Mouse (Mus musculus) right cerebral cortex, postnatal 4 days (tissue): ENCODE measurements at regions not wholly inside any gene's neighbourhood (a gene's known extent, or its start where the extent isn't known, plus 50 kb on each side); places are given as distances from the start of the nearest gene placed in this dataset.
A peak's percentile ranks its signal among the peaks of the same experiment; 100 is the strongest.

Source experiments
- DNase-seq: peaks from one replicate; pipeline ENCODE4 v3.0.0-alpha.2; 2022

DNA sequence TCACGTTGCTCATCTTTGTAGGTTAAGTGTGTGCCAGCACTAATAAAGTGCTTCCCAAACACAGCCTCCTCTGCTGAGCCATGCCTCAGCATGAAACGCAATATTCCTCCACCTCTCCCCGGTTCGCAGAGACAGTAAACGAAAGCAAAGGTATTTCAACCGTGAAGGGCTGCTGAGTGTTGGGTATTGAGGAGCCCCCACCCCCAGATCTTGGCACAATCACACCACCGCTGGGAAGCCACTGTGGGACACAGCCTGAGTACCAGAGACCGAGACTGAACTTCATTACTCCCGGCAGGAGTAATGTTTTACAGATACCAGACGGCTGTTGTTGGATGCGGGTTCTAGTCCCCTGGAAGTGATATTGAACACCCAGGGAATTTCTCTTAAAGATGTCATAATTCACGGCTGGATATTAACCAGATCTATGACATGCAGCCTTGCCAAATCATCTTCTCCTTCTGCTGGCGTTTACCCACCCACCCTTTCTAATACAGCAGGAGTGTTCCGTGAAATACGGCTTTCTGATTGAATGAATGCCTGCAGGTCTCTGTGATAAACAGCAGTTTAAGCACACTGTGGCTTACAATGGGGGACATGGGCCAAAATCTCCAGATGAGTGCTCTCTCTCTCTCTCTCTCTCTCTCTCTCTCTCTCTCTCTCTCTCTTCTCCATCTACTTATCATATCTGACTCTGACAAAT is 328.9 kb downstream of the Pax1 start:
- no peak for DNase-seq

DNA sequence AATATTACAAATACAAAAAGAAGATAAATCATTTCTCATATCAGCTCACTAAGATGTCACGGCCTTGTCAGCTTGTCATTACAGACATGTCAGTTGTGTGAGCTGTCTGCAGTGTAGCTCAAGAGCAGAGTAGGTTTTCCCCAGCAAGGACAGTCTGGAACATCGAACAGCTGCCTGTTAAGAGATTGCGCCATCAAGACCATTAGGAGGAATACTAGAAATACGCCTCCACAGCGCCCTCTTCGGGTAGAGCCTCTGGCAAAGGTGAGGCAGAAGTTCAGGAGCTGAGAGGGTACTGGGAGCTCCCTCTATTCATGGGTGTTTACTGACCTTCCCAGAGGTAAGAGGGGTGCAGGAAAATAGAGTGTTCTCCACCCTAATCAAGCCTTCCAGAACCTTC is 327.0 kb downstream of the Pax1 start:
- peak; percentile 45 for DNase-seq

DNA sequence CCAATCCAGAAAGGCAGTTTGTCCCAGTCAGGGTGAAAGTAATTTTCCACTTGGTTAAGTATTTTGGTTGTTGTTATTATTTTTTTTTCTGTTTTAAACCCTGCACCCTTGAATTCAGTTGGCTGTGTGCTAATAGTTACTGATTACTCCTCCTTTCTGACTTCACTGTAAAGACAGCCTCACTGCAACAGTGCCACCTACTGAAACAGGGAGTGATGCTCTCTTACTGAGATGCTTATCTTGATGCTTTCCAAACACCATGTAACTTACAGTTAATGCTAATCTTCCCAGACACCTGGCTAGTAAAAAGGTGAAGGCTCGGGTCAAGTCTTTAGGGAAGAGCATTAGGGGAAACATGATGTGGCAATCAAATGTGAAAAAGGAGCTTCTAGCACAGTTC is 294.9 kb downstream of the Pax1 start:
- peak; percentile 9 for DNase-seq

DNA sequence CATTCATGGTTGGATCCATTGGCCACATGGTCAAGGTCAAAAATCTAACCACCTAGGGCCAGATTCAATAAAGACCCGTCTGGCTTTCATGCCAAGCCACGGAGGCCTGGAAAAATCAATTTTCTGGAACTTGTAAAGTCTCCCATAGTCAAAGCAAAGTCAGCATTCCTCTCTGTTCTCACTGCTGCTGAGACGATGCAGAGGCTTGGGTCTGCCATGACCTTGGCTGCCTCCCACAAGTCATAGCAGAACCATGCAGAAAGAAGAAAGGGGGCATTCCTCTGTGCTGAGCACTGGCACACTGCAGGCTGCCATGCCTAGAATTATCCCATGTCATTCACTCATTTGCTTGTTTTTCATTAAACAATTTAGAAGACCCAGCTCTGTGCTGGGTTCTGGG is 288.5 kb downstream of the Pax1 start:
- DNase-seq, result no peak

DNA sequence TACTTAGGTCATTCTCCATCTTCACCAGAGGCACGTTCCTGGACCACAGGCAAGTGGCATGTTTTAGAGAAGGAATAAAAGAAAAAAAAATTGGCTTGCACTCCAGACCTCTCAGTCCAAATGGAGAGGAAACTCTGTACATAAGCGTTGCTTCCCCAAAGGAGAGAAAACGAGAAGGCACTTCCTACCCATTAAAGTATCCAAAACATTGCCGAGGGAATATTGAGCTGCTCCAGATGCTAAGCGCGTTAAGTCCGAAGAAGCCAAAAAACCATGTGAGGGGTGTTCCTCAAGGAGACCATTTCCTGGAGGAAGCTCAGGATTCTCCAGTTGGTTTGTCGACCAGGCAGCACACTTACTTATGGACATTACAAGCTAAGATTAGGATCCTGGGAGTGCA is 286.2 kb downstream of the Pax1 start:
- no peak for DNase-seq

DNA sequence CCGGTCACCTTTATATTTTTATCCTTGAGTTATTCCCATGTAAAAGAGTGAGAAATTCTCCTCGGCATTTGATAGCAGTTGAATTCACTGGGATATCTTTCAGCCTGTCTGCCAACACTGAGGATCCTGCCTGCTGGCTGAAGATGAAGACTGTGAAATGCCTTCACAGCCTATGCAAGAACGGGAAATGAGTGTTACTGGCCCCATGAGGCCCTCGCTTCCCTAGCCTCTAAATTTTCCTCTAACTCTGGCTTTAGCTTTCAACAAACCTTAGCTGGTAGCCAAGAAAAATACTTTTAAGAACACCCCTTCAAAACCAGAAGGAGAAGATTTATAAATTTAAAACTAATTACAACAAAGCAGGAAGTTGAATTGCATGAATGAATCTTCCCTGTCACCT is 285.8 kb downstream of the Pax1 start:
- no peak for DNase-seq

DNA sequence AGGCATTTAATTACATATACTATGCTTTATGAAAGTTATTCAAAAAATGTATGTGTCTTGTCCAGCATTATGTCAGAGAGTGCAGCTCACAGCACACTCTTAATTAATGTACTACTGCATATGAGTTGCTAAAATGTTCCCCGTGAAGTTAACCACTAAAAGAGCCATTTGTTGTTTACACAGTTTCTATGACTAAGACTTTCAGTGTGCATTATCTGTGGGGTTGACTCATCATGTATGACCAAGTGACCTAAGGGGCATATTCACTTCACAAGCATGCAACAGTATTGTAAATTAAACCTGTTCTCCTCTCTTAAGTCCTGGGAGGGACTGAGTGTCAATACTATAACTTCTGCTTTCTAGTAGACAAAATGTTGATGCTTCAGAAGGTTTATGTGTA is 276.2 kb downstream of the Pax1 start:
- no peak for DNase-seq

DNA sequence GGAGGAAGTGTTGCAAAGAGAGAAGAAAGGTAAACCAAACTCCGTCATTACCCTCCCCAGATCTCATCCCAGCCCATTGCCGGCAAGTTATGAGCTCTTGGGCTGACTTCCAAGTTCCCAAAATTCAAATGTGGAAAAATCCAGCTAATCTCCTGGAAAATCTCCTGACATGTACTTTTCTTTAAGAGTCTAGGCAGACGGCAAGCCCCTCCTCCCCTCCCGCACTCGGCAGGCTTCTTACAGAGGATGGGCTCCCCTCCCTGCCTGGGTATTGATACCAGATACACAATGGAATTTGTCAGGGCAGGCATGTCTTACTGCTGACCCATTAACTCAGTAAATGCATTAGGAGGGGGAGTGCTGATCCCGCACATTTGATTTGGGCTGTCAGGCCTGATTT is 271.0 kb downstream of the Pax1 start:
- DNase-seq, result no peak

DNA sequence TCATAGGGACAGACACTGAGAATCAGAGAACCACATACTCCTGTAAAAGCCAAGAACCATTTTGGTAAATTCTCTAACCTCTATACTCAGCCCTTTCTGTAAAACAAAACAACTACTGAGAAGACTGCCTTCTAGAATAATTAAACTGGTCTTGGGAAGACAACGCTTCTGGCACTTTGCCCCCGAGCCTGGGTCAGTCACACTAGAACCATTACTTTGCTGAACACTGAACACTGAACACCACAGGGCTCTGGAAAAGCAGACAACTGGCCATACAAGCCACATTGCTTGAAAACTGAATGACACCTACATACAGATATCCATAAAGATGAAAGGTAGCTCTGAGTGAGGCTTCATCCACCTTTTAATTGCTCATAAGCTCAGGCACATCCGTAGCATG is 268.0 kb downstream of the Pax1 start:
- no peak for DNase-seq

DNA sequence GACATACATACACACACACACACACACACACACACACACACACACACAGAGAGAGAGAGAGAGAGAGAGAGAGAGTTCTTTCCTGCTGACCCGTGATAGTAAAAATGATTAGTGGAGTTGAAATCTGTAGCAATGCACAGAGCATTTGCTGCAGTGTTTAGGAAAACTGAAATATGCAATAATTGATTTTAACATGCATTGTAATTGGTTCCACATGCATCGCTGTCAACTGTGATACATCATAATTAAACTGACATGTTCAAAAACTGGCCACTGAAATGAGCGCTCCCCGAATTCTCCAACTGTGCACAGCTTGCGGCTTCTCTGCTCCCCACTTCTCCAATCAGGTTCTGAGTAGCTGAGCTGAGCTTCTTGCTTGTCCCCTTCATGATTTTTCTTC is 265.4 kb downstream of the Pax1 start:
- DNase-seq, result no peak

DNA sequence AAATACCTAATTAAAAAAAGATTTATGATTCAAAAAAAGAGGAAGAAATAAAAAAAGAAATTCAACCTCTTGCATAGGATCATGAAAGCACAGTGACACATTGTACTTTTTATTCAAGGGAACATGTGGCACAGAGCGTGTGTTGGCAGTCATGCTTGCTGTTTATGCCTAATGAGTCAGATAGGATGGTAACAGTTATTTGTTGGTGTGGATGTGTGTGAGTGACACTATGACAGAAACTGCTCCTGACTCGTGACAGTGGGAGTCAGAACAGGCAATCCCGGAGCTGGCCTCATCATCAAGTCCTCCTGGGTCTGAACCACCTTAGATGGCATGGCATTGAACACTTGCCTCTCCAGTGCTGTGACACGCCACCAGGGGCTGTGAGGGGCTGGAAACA is 261.4 kb downstream of the Pax1 start:
- DNase-seq, result no peak

DNA sequence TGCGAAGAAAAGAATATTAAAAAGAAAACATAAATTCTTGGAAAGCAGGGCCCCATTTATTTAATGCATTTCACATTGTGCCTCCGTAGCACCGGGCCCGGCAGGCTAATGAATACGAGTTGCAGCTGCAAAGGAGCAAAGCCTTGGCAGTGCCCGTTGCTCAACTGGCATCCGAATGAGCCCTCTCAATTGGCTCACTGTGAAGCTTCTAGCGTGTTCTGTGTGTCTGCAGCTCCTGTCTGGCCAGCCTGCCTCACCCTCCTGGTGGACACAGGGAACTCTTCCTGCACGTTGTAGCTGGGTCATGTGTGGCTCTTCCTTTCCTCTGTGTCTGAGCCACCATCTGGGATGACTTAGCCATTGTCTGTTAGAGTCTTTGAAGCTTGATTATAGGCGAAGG is 256.1 kb downstream of the Pax1 start:
- peak; percentile 35 for DNase-seq

DNA sequence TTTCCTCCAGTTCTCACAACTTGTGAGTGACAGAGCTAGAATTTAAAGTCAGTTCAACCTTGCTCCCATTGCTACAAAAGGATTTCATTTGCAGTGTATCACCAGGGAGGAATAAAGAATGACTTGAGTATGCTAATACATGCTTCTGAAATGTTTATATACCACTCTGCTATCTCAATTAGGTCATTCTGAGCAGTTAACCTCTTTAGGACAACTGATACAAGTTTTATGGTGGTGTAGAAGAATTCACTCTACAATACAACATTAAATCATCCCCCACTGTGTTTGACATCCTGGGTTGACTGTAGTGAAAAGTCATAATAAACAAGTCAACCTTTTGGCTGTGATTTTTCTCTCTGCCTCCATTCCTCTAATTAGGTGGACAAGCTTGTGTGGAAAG is 248.6 kb downstream of the Pax1 start:
- DNase-seq, result no peak

DNA sequence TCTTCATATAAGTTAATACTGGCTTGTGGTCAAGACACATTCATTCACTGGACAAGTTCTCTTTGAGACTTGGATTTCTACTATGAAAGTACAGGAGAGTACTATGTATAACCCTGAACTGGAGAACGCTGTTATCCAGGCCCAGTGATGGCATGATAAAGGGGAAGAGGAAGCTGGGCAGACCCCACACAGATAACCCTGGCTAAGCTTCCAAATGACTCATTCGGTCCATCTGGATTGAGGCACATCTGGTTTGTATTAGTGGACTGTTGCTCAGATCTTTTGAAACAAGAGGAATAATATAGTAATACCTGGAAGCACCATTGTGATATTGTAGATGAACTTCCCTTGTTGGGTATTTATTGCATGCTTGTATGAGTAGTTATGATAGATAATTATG is 239.9 kb downstream of the Pax1 start:
- no peak for DNase-seq

DNA sequence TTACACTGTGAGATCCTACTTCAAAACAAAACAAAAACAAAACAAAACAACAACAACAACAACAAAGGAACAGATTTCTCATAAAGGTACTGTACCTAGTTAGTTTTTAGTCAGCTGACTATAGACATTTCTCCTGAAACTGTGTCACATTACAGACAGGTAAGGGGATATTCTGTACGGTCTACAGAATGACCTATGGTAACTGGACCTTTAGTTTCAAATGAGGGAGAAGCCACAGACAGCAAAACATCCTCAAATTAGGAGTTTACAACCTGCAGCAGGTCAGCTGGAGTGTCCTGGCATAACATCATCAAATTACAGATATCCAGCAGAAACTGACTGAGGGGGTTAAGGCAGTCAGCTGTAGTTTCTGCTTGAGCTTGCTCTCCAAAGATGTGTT is 210.7 kb downstream of the Pax1 start:
- no peak for DNase-seq

DNA sequence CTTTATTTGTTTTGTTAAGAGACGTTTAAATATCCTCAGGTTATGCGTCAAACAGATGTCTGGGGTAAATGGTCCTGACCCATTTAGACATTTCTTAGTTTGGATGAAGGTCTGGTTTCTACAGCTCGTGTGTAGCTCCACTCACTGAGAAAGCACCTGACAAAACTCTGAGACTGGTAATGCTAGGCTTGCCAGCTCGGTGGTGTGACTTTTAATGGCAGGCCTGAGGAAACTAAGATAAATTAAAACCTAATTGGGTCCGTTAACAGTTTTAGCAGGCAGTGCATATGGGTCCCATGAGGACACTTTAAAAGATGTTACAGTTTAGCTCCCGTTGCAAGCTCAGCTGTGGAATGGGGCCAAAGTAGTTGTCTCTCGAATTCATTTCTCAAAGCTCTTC is 199.5 kb downstream of the Pax1 start:
- DNase-seq, result no peak

DNA sequence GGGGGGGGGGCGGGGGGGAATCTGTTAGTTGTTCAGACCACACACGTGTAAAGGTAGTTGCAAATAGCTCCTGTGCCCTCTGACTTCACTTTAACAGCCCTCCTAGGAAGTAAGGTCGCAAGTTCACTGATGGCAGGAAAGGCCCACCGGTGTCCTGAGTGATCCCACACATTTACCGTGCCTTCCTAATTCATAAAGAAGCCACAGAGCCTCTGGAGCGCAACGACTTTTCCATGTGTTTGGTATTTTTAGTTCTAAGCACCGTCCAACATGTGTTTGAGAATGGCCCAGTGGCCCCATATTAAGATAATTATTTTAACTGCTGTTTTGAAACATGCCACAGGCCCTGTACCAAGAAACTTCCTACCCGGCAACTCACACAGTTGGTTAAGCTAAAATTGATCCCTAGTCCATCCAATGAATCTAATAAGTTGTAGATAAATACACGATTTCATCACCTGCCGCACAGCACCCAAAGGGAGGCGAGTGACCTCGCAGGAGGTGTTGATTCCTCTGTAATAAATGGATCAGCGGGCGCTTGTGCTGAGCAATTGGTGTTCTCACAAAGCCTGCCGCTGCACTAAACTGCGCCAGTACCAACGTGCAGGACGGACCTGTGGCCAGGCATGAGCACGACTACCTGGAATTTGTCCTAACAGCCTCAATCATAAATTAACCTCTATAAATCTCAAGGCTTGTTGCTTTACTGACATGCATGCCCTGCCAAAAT is 198.9 kb downstream of the Pax1 start:
- no peak for DNase-seq

DNA sequence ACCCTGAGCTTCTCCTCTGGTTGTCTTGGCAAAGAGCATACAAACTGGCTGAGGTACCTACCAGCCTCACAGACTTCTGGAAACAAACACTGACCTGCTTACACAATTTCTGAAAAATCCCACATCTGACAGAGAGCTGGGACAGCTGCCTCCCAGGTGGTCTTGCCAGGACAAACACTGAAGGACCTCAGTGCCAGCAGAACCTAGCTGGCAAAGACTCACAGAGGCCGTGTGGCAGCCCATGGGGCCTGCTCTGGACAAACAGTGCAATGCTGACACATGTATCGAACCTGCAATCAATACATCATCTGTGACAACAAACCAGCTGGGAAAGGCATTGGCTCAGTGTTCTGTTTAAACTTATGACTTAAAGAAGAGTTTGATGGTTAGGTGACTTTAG is 167.4 kb downstream of the Pax1 start:
- DNase-seq, result no peak

DNA sequence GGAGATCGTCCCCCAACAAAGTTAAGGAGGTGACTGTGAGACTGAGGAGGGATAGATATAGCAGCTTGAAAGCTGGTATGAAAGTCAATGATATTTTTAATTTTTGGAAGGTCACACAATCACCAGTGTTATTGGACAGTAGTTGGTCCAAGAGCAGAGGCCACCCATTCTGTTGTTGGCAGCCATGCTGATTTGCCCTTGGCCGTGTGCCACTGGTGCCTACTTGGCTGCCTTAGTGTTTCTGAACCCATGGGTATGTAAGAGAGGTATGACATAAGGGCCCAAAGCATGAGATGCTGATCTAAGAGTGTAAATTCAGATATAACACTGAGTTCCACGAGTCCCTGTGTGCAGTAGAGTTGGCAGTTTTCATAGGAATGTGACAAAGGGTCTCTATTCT is 153.7 kb downstream of the Pax1 start:
- DNase-seq, result no peak

DNA sequence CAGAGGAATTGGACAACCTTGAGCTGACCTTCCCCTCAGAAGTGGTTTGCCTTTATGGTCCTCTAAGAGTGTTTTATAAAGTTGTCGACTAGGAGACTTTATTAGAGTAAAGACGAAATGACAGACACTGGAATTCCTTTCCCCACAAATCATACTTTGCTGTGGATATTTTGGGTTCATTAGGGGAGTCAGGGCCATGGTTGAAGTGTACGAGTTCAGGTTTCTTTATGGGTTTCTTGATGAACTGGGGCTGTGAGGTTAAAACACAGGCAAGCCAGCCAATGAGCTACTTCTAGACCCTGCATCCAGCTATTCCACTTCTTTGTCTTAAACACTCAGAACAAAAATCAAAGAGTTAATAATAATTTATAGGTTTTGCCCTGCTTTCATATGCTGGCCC is 153.0 kb downstream of the Pax1 start:
- DNase-seq, result no peak

DNA sequence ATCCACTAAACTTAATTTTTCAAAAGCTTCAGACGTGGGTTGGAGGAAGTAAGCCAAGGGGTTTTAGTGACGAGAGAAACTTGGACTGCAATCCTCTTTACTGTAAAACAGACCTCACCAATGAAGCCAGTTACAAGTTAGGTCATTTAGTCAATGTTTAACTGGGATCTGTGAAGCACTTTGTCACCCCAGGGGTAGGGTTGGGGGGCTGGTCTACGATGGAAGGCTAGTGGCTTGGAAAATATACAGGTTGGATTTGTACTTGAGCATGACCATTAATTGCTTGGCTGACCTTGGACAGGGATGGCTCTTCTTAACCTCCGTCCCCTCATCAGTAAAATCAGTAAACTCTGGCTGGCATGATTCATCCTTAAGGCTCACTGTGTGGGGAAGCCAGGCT is 142.2 kb downstream of the Pax1 start:
- no peak for DNase-seq

DNA sequence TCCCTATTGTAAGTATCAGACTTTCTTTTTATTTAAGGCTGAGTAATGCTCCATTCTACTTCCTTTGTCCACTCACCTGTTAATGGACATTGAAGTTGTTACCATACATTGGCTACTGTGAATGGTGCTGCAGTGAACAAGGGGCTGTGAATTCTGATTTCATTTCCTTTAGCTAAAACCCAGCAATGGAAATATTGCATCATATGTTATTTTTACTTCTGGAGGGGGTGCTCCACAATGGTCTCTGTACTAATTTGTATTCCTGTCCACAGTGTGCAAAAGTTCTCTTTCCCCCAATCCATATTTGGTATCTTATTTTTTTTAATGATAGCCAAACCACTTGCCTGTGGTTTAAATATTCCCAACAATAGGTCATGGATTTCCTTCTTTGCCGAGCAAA is 137.0 kb downstream of the Pax1 start:
- DNase-seq, result no peak

DNA sequence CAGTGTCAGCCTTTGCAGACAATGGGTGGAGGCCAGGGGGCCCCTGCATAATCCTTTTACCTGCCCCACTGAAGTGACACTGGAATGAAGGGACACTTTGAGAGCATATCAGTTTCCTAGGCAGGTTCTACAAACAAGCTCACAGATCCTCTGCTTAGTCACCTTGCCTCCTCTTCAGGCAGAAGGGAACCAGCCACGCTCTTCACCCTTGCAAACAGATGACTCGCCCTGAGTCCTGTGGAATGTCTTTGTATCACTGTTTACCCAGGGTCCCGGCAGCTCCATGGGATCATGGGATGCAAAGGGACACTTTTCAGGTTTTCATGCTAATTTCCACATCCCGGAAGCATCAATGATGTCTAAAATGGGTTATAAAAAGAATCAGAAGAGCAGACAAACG is 94.2 kb downstream of the Pax1 start:
- DNase-seq, result no peak

DNA sequence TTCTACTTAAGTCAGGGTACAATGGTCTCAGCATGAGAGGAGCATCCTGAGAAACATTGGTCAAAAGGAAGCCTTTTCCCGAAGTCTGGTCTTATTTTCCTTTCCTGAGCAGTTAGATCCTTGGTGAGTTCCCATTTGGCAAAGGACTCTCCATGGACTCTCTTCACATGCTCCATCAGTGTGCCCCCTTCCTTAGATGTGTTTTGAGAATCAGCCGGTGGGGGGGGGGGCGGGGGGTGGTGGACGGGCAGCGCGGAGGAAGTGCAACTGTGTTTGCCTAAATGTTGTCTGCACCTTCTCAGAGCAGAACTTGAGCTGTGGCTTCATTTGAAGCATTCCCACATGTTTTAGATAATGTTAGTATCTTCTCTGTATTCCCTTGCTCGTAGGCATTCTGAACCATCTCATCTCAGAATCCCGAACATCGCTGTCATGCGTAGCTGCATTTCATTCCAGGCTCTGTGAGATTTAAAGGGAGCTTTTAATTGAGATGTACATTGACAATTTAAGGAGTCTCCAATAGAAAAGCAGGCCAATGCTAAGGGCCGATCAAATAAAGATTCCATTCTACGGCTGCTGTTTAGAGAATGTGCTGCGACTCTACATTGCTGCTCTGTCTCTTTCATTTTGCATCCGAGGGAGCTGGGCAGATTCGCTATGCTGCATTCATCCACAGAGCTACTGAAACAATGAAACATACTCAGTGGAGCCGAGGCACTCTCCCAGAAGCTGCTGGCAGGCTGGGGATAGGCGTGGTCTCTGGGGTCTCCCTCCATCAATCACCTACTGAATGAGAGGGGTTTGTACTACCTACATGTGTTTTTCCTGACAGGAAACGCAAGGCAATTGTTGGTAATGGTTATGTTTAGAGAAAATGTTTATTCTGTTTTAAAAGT is 92.9 kb downstream of the Pax1 start:
- peak; percentile 41 for DNase-seq
